Mouse (Mus musculus) limb, embryonic 15.5 days (tissue): Measurements from ENCODE around the gene Gsto2. TPM values are rescaled to one million over a fixed set of nuclear protein-coding genes. Genes with fewer than 3 reads are reported as not detected.

Experiments
- ATAC-seq: fragments of 200-750 bp; cut with Nextera tagmentation; 2 replicates; pipeline ENCODE4 v1.8.0; 2017; ENCODE audit warnings: low read depth, moderate TSS enrichment; ENCODE audit not compliant: insufficient number of reproducible peaks, low FRiP score, low TSS enrichment
- H3K27ac ChIP-seq: fragments of 300-500 bp; sonication (generic); 2 replicates; pipeline ENCODE4 v1.5.1; 2015; ENCODE audit warnings: moderate library complexity, mild to moderate bottlenecking, inconsistent platforms
- H3K27me3 ChIP-seq: fragments of 300-500 bp; sonication (generic); 2 replicates; pipeline ENCODE4 v1.6.1; 2015; ENCODE audit warnings: inconsistent platforms
- H3K36me3 ChIP-seq: fragments of 300-500 bp; sonication (generic); 2 replicates; pipeline ENCODE4 v1.6.1; 2015; ENCODE audit warnings: inconsistent platforms
- H3K4me1 ChIP-seq: fragments of 300-500 bp; sonication (generic); 2 replicates; pipeline ENCODE4 v1.6.1; 2015; ENCODE audit warnings: inconsistent platforms
- H3K4me2 ChIP-seq: fragments of 300-500 bp; sonication (generic); 2 replicates; pipeline ENCODE4 v1.6.1; 2015; ENCODE audit warnings: mild to moderate bottlenecking, inconsistent platforms
- H3K4me3 ChIP-seq: fragments of 300-500 bp; sonication (generic); 2 replicates; pipeline ENCODE4 v1.5.1; 2015; ENCODE audit warnings: mild to moderate bottlenecking, inconsistent platforms
- H3K9ac ChIP-seq: fragments of 300-500 bp; sonication (generic); 2 replicates; pipeline ENCODE4 v1.6.1; 2015; ENCODE audit warnings: inconsistent platforms
- H3K9me3 ChIP-seq: fragments of 300-500 bp; sonication (generic); 2 replicates; pipeline ENCODE4 v1.6.1; 2016; ENCODE audit warnings: inconsistent platforms
- WGBS: fragments of 180-500 bp; shearing (Covaris S2); methylation state at CpG from one replicate; pipeline ENCODE4 v1.1.7; 2015; 5-methylcytosine and 5-hydroxymethylcytosine counted together
- microRNA-seq: library from miRNA; unstranded; fragments of <30 nt; microRNA quantifications from one replicate; pipeline ENCODE4, GENCODE M21; 2016
- polyA plus RNA-seq: library from polyadenylated mRNA; unstranded; fragments of >200 nt; fragmentation: Nextera tagmentation; extraction: Ambion mirVana; gene quantifications from 2 replicates; pipeline ENCODE4 v1.2.1, GENCODE M21; 2015

The Gsto2 gene
- polyA plus RNA-seq, 1 experiment from 2014 or later: 1.1 TPM

GRCm38 (mm10) chr19:47934146-47934545 lies 68.8 kb downstream of the Gsto2 start:
- Histone ChIP-seq H3K36me3 (no peaks in the 10 kb centered on the region), H3K4me3 (no peak overlapping the region), H3K4me1 (peaks cover 23% of the 10 kb centered on the region), H3K27me3 (peaks cover 11% of the 10 kb centered on the region), H3K4me2 (no peak overlapping the region), H3K9ac (no peak overlapping the region), H3K9me3 (no peaks in the 10 kb centered on the region), H3K27ac (no peak overlapping the region)
- no peak for ATAC-seq
- 89% methylated on average over 8 of the region's 8 CpGs for WGBS

GRCm38 (mm10) chr19:47934636-47935238 lies 69.4 kb downstream of the Gsto2 start:
- Histone ChIP-seq H3K9me3 (no peaks in the 10 kb centered on the region), H3K9ac (no peak overlapping the region), H3K36me3 (no peaks in the 10 kb centered on the region), H3K4me1 (peaks cover 20% of the 10 kb centered on the region), H3K27ac (no peak overlapping the region), H3K4me2 (no peak overlapping the region), H3K27me3 (peaks cover 11% of the 10 kb centered on the region), H3K4me3 (no peak overlapping the region)
- ATAC-seq: no peak
- 70% methylated on average over 16 of the region's 16 CpGs for WGBS

- Histone ChIP-seq H3K4me3 (no peak overlapping the region), H3K27ac (no peak overlapping the region), H3K36me3 (no peaks in the 10 kb centered on the region), H3K27me3 (peaks cover 11% of the 10 kb centered on the region), H3K4me2 (no peak overlapping the region), H3K9ac (no peak overlapping the region), H3K9me3 (no peaks in the 10 kb centered on the region), H3K4me1 (peaks cover 17% of the 10 kb centered on the region)
- ATAC-seq: no peak
- WGBS: 83% methylated on average over 6 of the region's 6 CpGs
These were observed 70.2 kb downstream of the Gsto2 start for GRCm38 (mm10) chr19:47935530-47935929.

Small RNA genes lying within 50 kb of the gene (microRNA-seq; reads per million reads assigned to microRNA genes)
- not detected for gene Gm22240

Other genes with a start within 250 kb of the Gsto2 start
- gene Col17a1, start 173.4 kb upstream of the Gsto2 start, polyA plus RNA-seq: 30.8 and 32.9 TPM in 2 replicates
- gene Sfr1, start 133.9 kb upstream of the Gsto2 start, polyA plus RNA-seq: 272 and 284 TPM in 2 replicates
- 227 and 249 TPM in 2 replicates for gene Gsto1, start 10.6 kb upstream of the Gsto2 start, polyA plus RNA-seq
- 0.34 and 0.47 TPM in 2 replicates for gene Cfap43, start 53.8 kb downstream of the Gsto2 start, polyA plus RNA-seq
- 23.0 and 24.3 TPM in 2 replicates for gene Itprip, start 53.8 kb downstream of the Gsto2 start, polyA plus RNA-seq
- gene Cfap58, start 72.1 kb downstream of the Gsto2 start, polyA plus RNA-seq: not detected in 2 replicates